Mouse (Mus musculus): ENCODE results near the gene Basp1. TPM values are rescaled to one million over a fixed set of nuclear protein-coding genes. Genes with fewer than 3 reads are reported as not detected.

The Basp1 gene
- 1.8 to 3.8 TPM (median 2.9 TPM) in 4 replicates for total RNA-seq (2023)

DNA sequence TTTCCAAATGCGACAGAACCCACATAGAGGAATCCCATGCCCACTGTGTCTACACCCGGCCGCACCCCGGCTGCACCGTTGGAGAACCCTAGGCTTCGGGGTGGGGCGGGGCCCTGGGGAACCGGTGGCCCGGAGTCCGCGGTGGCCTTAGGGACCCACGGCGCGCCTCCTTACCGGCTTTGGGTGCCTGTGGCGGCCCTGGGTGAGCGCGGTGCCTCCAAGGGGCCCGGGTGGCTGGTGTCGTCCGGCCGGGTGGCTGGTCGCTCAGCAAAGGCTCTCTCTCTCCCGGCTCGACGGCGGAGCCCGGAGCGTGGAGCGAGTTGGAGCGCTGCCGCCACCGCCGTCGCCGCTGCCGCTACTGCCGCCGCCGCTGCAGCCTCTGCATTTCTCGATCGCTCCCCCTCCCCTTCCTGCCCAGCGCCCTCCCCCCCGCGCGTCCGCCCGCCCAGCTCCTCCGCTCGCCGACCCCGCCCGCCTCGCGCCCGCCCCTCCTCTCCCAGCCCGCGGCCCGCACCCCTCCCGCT is at the start of gene Basp1:
Basp1 (minus strand) TSS at position 387 of the 524 bp plus-strand sequence.

Other genes starting within 250 kb of the Basp1 start
- 2.4 to 4.2 TPM (median 3.8 TPM) in 4 replicates for gene Myo10, start 208.8 kb upstream of the Basp1 start, total RNA-seq (2023)